Mouse (Mus musculus) heart, embryonic 14.5 days (tissue): Measurements from ENCODE around the gene Sec24b. TPM values are rescaled to one million over a fixed set of nuclear protein-coding genes. Genes with fewer than 3 reads are reported as not detected.

Experiments used
- ATAC-seq: fragments of 200-750 bp; cut with Nextera tagmentation; 2 replicates; pipeline ENCODE4 v1.8.0; 2017; ENCODE audit warnings: low read depth, moderate TSS enrichment; ENCODE audit not compliant: insufficient number of reproducible peaks, insufficient read depth, low FRiP score
- H3K27ac ChIP-seq, 2 experiments: fragments of 200-500 bp in 1 of 2; fragments of 300-500 bp in 1 of 2; sonication (generic) in 1 of 2; replicated peaks in 1 of 2; 2 replicates each; pipeline ENCODE4 v1.5.1; 2012 to 2014; ENCODE audit warnings: low read depth in 2 of 2, low read length in 2 of 2, control low read depth in 1 of 2, mild to moderate bottlenecking in 1 of 2, mixed read lengths in 1 of 2; ENCODE audit not compliant: control insufficient read depth in 1 of 2, insufficient read depth in 1 of 2
- H3K27me3 ChIP-seq: fragments of 300-500 bp; sonication (generic); 2 replicates; pipeline ENCODE4 v1.6.1; 2014; ENCODE audit warnings: mild to moderate bottlenecking, low read length, control low read depth; ENCODE audit not compliant: control insufficient read depth, insufficient read depth
- H3K36me3 ChIP-seq: fragments of 300-500 bp; sonication (generic); 2 replicates; pipeline ENCODE4 v1.6.1; 2014; ENCODE audit warnings: mild to moderate bottlenecking, control low read depth, low read length, mixed read lengths; ENCODE audit not compliant: control insufficient read depth, insufficient read depth
- H3K4me1 ChIP-seq, 2 experiments: fragments of 200-500 bp in 1 of 2; fragments of 300-500 bp in 1 of 2; sonication (generic) in 1 of 2; 2 replicates each; pipeline ENCODE4 v1.6.1; 2012 to 2014; ENCODE audit warnings: low read length in 2 of 2, control low read depth in 1 of 2, mixed read lengths in 1 of 2; ENCODE audit not compliant: control insufficient read depth in 2 of 2, insufficient read depth in 2 of 2
- H3K4me2 ChIP-seq: fragments of 300-500 bp; sonication (generic); 2 replicates; pipeline ENCODE4 v1.6.1; 2014; ENCODE audit warnings: mild to moderate bottlenecking, low read length
- H3K4me3 ChIP-seq, 2 experiments: fragments of 200-500 bp in 1 of 2; fragments of 300-500 bp in 1 of 2; sonication (generic) in 1 of 2; 2 replicates each; pipeline ENCODE4 v1.5.1; 2012 to 2014; ENCODE audit warnings: low read length in 2 of 2, mild to moderate bottlenecking in 2 of 2, control low read depth in 1 of 2, low read depth in 1 of 2, moderate library complexity in 1 of 2; ENCODE audit not compliant: control insufficient read depth in 1 of 2, insufficient read depth in 1 of 2
- H3K9ac ChIP-seq: fragments of 300-500 bp; sonication (generic); 2 replicates; pipeline ENCODE4 v1.6.1; 2014; ENCODE audit warnings: mild to moderate bottlenecking, low read length
- H3K9me3 ChIP-seq: fragments of 300-500 bp; sonication (generic); 2 replicates; pipeline ENCODE4 v1.6.1; 2016; ENCODE audit warnings: low read length, control low read depth; ENCODE audit not compliant: control insufficient read depth
- WGBS: fragments of 180-500 bp; shearing (Covaris S2); extraction: QIAGEN DNeasy Blood & Tissue Kit; methylation state at CpG from one replicate; pipeline ENCODE4 v1.1.7; 2014; 5-methylcytosine and 5-hydroxymethylcytosine counted together
- polyA plus RNA-seq: library from polyadenylated mRNA; unstranded; fragments of >200 nt; fragmentation: Nextera tagmentation; extraction: Ambion mirVana; gene quantifications from 2 replicates; pipeline ENCODE4 v1.2.1, GENCODE M21; 2014

The Sec24b gene
- polyA plus RNA-seq, 1 experiment from 2014 or later: 26.5 TPM

GRCm38 (mm10) chr3:129953296-129953695 is 108.1 kb downstream of the Sec24b start:
- ATAC-seq: no peak
- Histone ChIP-seq H3K27ac (no peak overlapping the region), H3K9me3 (no peaks in the 10 kb centered on the region), H3K4me3 (no peak overlapping the region), H3K27me3 (no peaks in the 10 kb centered on the region), H3K36me3 (no peaks in the 10 kb centered on the region), H3K4me1 (no peaks in the 10 kb centered on the region), H3K9ac (no peak overlapping the region), H3K4me2 (no peak overlapping the region)
- WGBS: 82% methylated on average over 4 of the region's 4 CpGs

DNA sequence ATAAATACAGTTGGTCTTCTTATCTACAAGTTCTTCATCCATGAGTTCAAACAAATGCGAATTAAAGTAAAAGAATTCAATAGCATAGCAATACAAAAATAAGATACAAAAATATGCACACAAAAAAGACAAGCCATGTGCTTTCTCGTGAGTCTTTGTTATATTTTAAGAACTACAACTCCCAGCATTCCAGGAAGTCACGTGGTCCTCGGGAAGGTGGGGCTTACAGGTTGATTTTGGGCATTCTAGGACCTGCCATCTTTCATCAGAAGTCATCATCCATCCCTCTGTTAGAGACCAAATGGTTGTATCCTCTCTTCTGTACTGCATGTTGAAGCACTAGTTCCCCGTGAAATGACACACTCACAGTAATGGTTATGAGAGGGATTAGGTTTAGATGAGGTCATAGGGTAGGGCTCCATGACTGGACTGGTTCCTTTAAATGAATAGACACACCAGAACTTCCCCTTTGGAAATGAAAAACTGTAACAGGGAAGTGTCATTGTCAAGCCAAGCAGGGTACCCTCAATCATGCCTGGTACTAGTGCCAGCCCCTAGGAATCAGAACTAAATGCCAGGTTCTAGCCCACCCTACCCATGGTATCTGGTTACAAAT is 112.1 kb downstream of the Sec24b start:
- no peak overlapping the region for H3K4me2 ChIP-seq
- H3K4me3 ChIP-seq: no peak overlapping the region
- H3K9me3 ChIP-seq: no peaks in the 10 kb centered on the region
- H3K27me3 ChIP-seq: no peaks in the 10 kb centered on the region
- no peak for ATAC-seq
- H3K36me3 ChIP-seq: no peaks in the 10 kb centered on the region
- no peaks in the 10 kb centered on the region for H3K4me1 ChIP-seq
- no peak overlapping the region for H3K9ac ChIP-seq
- WGBS: 80% methylated on average over 5 of the region's 5 CpGs
- H3K27ac ChIP-seq: no peak overlapping the region

DNA sequence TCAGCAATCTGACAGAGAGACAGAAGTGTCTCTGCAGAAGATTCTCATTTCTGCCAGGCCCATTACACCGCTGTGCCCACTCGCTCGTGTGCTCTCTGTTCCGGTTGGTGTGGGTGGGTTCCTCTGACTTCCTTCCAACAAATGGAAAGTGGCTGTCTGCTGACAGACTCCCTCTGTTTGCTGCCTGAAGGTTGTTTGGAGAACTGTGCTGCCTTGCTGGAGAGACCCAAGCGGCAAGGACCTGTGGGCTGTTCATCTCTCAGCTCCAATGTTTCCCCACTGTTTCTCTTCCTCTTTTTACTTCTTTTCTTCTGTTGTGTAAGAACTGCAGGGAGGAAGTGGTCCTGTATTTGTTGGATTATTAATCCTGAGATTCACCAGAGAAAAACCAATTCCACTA is 113.0 kb downstream of the Sec24b start:
- H3K4me1 ChIP-seq: no peaks in the 10 kb centered on the region
- H3K27ac ChIP-seq: no peak overlapping the region
- H3K36me3 ChIP-seq: no peaks in the 10 kb centered on the region
- no peaks in the 10 kb centered on the region for H3K9me3 ChIP-seq
- WGBS: 72% methylated on average over 5 of the region's 5 CpGs
- no peak overlapping the region for H3K4me3 ChIP-seq
- H3K4me2 ChIP-seq: no peak overlapping the region
- no peaks in the 10 kb centered on the region for H3K27me3 ChIP-seq
- ATAC-seq: no peak
- no peak overlapping the region for H3K9ac ChIP-seq

GRCm38 (mm10) chr3:129946217-129946914 is 115.0 kb downstream of the Sec24b start:
- no peak overlapping the region for H3K4me2 ChIP-seq
- no peak overlapping the region for H3K27ac ChIP-seq
- no peak for ATAC-seq
- H3K36me3 ChIP-seq: no peaks in the 10 kb centered on the region
- H3K9ac ChIP-seq: no peak overlapping the region
- no peaks in the 10 kb centered on the region for H3K9me3 ChIP-seq
- H3K4me3 ChIP-seq: no peak overlapping the region
- no peaks in the 10 kb centered on the region for H3K4me1 ChIP-seq
- 59% methylated on average over 5 of the region's 5 CpGs for WGBS
- H3K27me3 ChIP-seq: no peaks in the 10 kb centered on the region

DNA sequence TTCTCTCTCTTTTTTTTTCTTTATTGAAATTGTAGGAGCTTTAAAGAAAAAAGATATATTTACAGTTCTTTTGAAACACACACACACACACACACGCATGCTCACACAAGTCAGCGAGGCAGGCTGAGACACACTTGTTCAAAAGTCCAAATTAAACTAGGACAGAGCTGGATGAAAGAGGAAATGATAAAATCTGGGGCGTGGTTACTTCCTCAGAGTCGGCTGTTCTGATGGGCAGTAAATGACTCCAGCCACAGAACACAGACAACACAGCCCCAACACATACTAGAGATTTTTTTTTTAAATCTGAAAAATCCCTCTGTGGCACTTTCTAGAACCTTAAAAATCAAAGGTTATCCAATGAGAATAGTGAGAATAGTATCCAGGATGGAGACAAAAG is 117.5 kb downstream of the Sec24b start:
- H3K9me3 ChIP-seq: no peaks in the 10 kb centered on the region
- no peak overlapping the region for H3K9ac ChIP-seq
- ATAC-seq: no peak
- no peaks in the 10 kb centered on the region for H3K36me3 ChIP-seq
- no peak overlapping the region for H3K27ac ChIP-seq
- no peaks in the 10 kb centered on the region for H3K4me1 ChIP-seq
- no peak overlapping the region for H3K4me3 ChIP-seq
- H3K4me2 ChIP-seq: no peak overlapping the region
- H3K27me3 ChIP-seq: no peaks in the 10 kb centered on the region
- 56% methylated on average over 4 of the region's 4 CpGs for WGBS

DNA sequence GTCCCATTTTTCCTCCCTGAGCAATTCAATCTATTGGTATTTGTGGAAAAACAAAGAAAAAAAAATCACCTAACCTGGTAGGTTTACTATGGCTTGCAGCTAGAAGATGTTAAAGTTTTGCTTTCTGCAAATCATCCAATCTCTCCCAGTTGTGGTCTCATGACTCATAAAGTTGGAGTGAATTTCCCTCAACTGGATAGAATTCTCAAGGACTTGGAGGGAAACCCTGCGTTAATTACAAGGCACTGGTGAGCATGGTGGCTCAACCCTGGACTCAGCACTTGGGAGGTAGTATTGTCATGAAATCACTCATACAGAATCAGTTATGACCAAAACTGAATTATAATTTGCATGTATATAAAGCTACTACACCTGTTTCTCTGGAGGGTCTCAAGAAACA is 120.1 kb downstream of the Sec24b start:
- H3K4me2 ChIP-seq: no peak overlapping the region
- ATAC-seq: no peak
- 90% methylated on average over 1 of the region's 1 CpGs for WGBS
- no peaks in the 10 kb centered on the region for H3K4me1 ChIP-seq
- no peak overlapping the region for H3K27ac ChIP-seq
- no peaks in the 10 kb centered on the region for H3K27me3 ChIP-seq
- H3K36me3 ChIP-seq: no peaks in the 10 kb centered on the region
- no peak overlapping the region for H3K4me3 ChIP-seq
- no peak overlapping the region for H3K9ac ChIP-seq
- H3K9me3 ChIP-seq: no peaks in the 10 kb centered on the region

DNA sequence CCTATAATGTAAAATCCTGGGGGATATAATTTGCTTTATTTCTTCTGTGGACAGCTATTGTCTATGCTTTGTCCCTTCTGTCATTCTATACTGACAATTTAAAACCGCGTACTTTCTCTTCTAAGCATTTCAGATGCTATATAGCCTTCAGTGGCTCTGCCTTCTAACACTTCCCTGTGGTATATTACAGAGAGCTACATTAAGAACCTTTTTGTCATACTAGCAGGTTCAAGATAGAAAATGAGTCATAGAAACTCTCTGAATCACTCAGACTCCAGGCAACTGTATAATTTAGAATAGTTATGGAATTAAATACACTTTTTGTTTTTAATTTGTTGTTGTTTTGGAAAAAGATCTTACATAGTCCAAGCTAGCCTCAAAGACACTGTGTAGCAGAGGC is 120.6 kb downstream of the Sec24b start:
- no peaks in the 10 kb centered on the region for H3K27me3 ChIP-seq
- no peak for ATAC-seq
- H3K4me3 ChIP-seq: no peak overlapping the region
- no peaks in the 10 kb centered on the region for H3K4me1 ChIP-seq
- H3K9ac ChIP-seq: no peak overlapping the region
- H3K36me3 ChIP-seq: no peaks in the 10 kb centered on the region
- no peak overlapping the region for H3K27ac ChIP-seq
- WGBS: 93% methylated on average over 2 of the region's 2 CpGs
- no peak overlapping the region for H3K4me2 ChIP-seq
- H3K9me3 ChIP-seq: no peaks in the 10 kb centered on the region

- no peaks in the 10 kb centered on the region for H3K9me3 ChIP-seq
- H3K4me1 ChIP-seq: no peaks in the 10 kb centered on the region
- no peak overlapping the region for H3K4me2 ChIP-seq
- no peak overlapping the region for H3K4me3 ChIP-seq
- no peaks in the 10 kb centered on the region for H3K27me3 ChIP-seq
- no peak overlapping the region for H3K9ac ChIP-seq
- WGBS: 51% methylated on average over 7 of the region's 7 CpGs
- no peak overlapping the region for H3K27ac ChIP-seq
- ATAC-seq: no peak
- H3K36me3 ChIP-seq: no peaks in the 10 kb centered on the region
These were observed 122.3 kb downstream of the Sec24b start for GRCm38 (mm10) chr3:129939058-129939457.
